ENCODE assay signal across 1 mouse cellular context in the genomic region with DNA sequence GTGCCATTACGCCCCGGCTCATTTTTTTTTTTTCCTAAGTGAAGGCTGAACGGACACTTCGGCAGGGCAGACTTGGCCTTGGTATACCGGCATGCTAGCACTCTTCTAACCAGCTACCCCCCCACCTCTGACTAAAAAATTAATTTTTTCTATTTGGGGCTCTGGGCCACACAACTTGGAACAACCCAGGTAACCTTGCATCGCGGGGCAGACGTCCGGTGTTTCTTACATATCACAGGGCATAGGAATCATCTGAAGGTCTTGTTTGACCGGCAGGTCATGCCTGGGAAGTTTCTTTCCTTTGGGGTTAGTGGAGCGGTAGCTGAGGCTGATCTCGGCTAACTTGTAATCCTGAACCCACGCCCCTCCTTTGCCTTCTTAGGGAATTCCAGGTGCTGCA.
TF ChIP-seq lines count a peak whose summit lies in the region.

No protein-coding gene starts in this region.

TF ChIP-seq in CH12.LX, 34 proteins besides CTCF, POLR2A, EP300 and RAD21 (continued from another document):
- TF ChIP-seq PAX5 (IDR thresholded peaks at IDR 0.05; ENCODE audit: low read length) (no peak), GABPA (IDR thresholded peaks at IDR 0.05; ENCODE audit: insufficient replicate concordance, low read depth, low read length) (no peak), UBTF (IDR thresholded peaks at IDR 0.05; ENCODE audit: low read depth, low read length) (no peak), MAX (IDR thresholded peaks at IDR 0.05; ENCODE audit: low read length) (no peak), ETS1 (conservative IDR thresholded peaks at IDR 0.05; ENCODE audit: low read depth, low read length) (no peak), KAT2A (IDR thresholded peaks at IDR 0.05; ENCODE audit: insufficient replicate concordance, low read length) (no peak), ZMIZ1 (IDR thresholded peaks at IDR 0.05; ENCODE audit: low read depth, low read length) (no peak), POLR2AphosphoS2 (IDR thresholded peaks at IDR 0.05; ENCODE audit: low read depth, low read length) (no peak), CHD1 (IDR thresholded peaks at IDR 0.05; ENCODE audit: low read depth, low read length) (no peak), USF1 (IDR thresholded peaks at IDR 0.05; ENCODE audit: low read depth, low read length) (no peak), JUN (IDR thresholded peaks at IDR 0.05; ENCODE audit: insufficient read depth, low read depth, low read length) (no peak), MAFK (IDR thresholded peaks at IDR 0.05; ENCODE audit: insufficient replicate concordance, low read length) (no peak), ZC3H11A (IDR thresholded peaks at IDR 0.05; ENCODE audit: low read depth, low read length) (no peak), E2F4 (IDR thresholded peaks at IDR 0.05; ENCODE audit: insufficient replicate concordance, low read depth, low read length) (no peak)
